Mouse (Mus musculus) intestine, postnatal 0 days (tissue): ENCODE measurements around the gene Igf1r. TPM values are rescaled to one million over a fixed set of nuclear protein-coding genes. Genes with fewer than 3 reads are reported as not detected.

ENCODE experiments used
- ATAC-seq: fragments of 200-750 bp; cut with Nextera tagmentation; 2 replicates; pipeline ENCODE4 v1.8.0; 2017; ENCODE audit warnings: mild to moderate bottlenecking, moderate TSS enrichment, moderate library complexity
- H3K27ac ChIP-seq: fragments of 300-500 bp; sonication (generic); 2 replicates; pipeline ENCODE4 v1.5.1; 2014; ENCODE audit warnings: mild to moderate bottlenecking, low read depth, low read length, moderate library complexity
- H3K27me3 ChIP-seq: fragments of 300-500 bp; sonication (generic); replicated peaks from 2 replicates; pipeline ENCODE4 v1.6.1; 2014; ENCODE audit warnings: low read length, mixed read lengths; ENCODE audit not compliant: control insufficient read depth, insufficient read depth
- H3K36me3 ChIP-seq: fragments of 300-500 bp; sonication (generic); 2 replicates; pipeline ENCODE4 v1.6.1; 2014; ENCODE audit warnings: mild to moderate bottlenecking, moderate library complexity; ENCODE audit not compliant: control insufficient read depth, insufficient read depth
- H3K4me1 ChIP-seq: fragments of 300-500 bp; sonication (generic); replicated peaks from 2 replicates; pipeline ENCODE4 v1.6.1; 2014; ENCODE audit warnings: antibody characterized with exemption, low read length, mixed read lengths; ENCODE audit not compliant: control insufficient read depth, insufficient read depth
- H3K4me2 ChIP-seq: fragments of 300-500 bp; sonication (generic); replicated peaks from 2 replicates; pipeline ENCODE4 v1.6.1; 2014; ENCODE audit warnings: low read depth, mild to moderate bottlenecking, moderate library complexity
- H3K4me3 ChIP-seq: fragments of 300-500 bp; sonication (generic); 2 replicates; pipeline ENCODE4 v1.5.1; 2014; ENCODE audit warnings: low read depth, low read length
- H3K9ac ChIP-seq: fragments of 300-500 bp; sonication (generic); 2 replicates; pipeline ENCODE4 v1.6.1; 2014; ENCODE audit warnings: mild to moderate bottlenecking, low read depth, low read length
- H3K9me3 ChIP-seq: fragments of 300-500 bp; sonication (generic); 2 replicates; pipeline ENCODE4 v1.6.1; 2016; ENCODE audit warnings: mixed run types; ENCODE audit not compliant: control insufficient read depth
- CTCF ChIP-seq: sonication (generic); IDR thresholded peaks from 2 replicates; pipeline ENCODE4 v1.5.1; 2016; ENCODE audit warnings: low read depth, mild to moderate bottlenecking, control low read depth, antibody characterized with exemption, moderate library complexity
- WGBS: fragments of 180-500 bp; shearing (Covaris S2); extraction: QIAGEN DNeasy Blood & Tissue Kit; methylation state at CpG from one replicate; pipeline ENCODE4 v1.1.7; 2014; 5-methylcytosine and 5-hydroxymethylcytosine counted together
- polyA plus RNA-seq: library from polyadenylated mRNA; unstranded; fragments of >200 nt; fragmentation: Nextera tagmentation; extraction: Ambion mirVana; gene quantifications from 2 replicates; pipeline ENCODE4 v1.2.1, GENCODE M21; 2015

Gene Igf1r
- polyA plus RNA-seq, 1 experiment from 2014 or later, result 5.3 TPM

DNA sequence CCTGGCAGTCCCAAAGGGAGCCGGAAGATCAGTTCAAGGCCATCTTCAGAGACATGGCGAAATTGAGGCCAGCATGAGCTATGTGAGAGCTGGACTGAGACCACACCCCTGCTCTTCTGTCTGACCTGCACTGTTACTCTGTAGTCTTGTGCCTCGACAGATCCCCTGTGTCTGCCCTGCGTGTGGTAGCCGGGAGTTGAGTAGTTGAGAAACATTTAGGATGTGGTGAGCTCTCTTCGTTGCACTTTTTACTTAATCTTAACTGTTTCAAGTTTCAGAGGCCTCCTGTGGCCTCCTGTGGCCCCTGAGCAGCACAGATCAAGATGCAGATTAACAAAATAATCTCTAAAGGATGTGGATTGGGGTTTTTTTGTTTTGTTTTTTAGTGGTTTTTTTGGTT is 181.1 kb downstream of the Igf1r start:
- TF ChIP-seq CTCF, result no peak
- Histone ChIP-seq H3K27me3 (no peaks in the 10 kb centered on the region), H3K9me3 (no peaks in the 10 kb centered on the region), H3K4me1 (no peaks in the 10 kb centered on the region), H3K36me3 (no peaks in the 10 kb centered on the region), H3K9ac (no peak overlapping the region), H3K4me2 (no peak overlapping the region), H3K27ac (no peak overlapping the region), H3K4me3 (no peak overlapping the region)
- no peak for ATAC-seq
- 61% methylated on average over 6 of the region's 6 CpGs for WGBS

DNA sequence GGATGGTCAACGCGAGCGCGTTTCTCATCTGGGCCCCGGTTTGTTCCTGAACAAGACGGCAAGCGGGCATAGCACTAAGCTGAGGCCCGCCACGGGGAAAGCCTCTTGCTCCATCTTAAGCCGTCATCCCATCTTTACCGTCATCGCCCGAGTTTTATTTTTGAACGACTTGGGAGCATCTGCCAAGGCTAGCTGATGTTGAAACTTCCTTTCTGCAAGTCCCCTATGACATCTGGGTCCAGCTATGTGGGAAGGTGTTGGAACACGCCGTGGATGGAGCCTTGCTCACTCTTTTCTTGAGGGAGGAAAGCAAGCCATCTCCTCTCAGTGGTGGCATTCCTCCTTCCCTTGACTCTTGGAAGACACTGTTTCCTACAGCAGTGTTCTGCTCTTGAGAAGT is 182.3 kb downstream of the Igf1r start:
- no peak for ATAC-seq
- WGBS, result 83% methylated on average over 16 of the region's 16 CpGs

DNA sequence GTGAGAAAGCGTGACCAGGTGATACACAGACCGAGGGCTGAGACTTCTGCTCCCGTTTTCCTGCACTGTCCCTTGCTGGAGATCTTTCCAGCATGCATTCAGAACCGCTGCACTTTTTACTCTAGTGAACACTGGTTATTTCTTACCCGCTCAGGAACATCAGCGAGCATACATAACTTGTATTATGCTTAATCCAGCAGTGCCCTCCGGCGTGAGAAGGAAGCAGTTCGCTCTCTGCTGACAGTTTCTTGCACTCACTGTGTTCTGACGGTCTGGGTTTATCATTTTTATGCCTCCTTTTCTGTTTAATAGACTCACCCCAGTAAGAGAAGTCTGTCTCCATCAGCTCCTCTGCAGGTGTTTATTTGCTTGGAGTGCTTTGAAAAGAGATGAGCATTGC is 183.4 kb downstream of the Igf1r start:
- WGBS, result 80% methylated on average over 10 of the region's 10 CpGs
- Histone ChIP-seq H3K4me3 (no peak overlapping the region), H3K27me3 (no peaks in the 10 kb centered on the region), H3K9ac (no peak overlapping the region), H3K36me3 (no peaks in the 10 kb centered on the region), H3K4me1 (no peaks in the 10 kb centered on the region), H3K27ac (no peak overlapping the region), H3K4me2 (no peak overlapping the region), H3K9me3 (no peaks in the 10 kb centered on the region)
- no peak for ATAC-seq
- peak; percentile 33; the same call in 1 of the 2 replicates for TF ChIP-seq CTCF

More for the DNA sequence above, 182.3 kb downstream of the Igf1r start:
- no peak for TF ChIP-seq CTCF
- no peak overlapping the region for H3K27ac ChIP-seq
- no peak overlapping the region for H3K9ac ChIP-seq
- H3K4me2 ChIP-seq, result no peak overlapping the region
- H3K36me3 ChIP-seq, result no peaks in the 10 kb centered on the region
- H3K27me3 ChIP-seq, result no peaks in the 10 kb centered on the region
- no peaks in the 10 kb centered on the region for H3K9me3 ChIP-seq
- no peak overlapping the region for H3K4me3 ChIP-seq
- H3K4me1 ChIP-seq, result no peaks in the 10 kb centered on the region

DNA sequence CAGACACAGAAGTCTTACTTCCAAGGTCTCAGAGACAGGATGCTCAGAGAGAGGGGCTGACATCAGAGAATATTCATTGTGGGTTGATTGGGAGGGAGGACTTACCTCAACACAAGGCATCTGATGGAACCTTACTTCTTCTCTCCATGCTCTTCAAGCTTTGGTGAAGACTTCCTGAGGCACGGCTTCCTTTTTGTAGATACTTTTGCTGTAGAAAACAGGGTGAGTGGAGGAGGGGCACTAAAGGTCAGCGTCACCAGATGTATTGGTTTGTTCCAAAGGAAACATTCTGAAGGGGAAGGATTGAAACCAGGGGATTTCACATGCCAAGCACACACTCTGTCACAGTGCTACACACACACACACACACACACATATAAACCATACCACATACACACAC is 186.8 kb downstream of the Igf1r start:
- no peak for ATAC-seq
- TF ChIP-seq CTCF, result no peak
- Histone ChIP-seq H3K4me2 (no peak overlapping the region), H3K4me3 (no peak overlapping the region), H3K9me3 (no peaks in the 10 kb centered on the region), H3K4me1 (no peaks in the 10 kb centered on the region), H3K27ac (no peak overlapping the region), H3K27me3 (no peaks in the 10 kb centered on the region), H3K9ac (no peak overlapping the region), H3K36me3 (no peaks in the 10 kb centered on the region)
- 51% methylated on average over 2 of the region's 2 CpGs for WGBS

DNA sequence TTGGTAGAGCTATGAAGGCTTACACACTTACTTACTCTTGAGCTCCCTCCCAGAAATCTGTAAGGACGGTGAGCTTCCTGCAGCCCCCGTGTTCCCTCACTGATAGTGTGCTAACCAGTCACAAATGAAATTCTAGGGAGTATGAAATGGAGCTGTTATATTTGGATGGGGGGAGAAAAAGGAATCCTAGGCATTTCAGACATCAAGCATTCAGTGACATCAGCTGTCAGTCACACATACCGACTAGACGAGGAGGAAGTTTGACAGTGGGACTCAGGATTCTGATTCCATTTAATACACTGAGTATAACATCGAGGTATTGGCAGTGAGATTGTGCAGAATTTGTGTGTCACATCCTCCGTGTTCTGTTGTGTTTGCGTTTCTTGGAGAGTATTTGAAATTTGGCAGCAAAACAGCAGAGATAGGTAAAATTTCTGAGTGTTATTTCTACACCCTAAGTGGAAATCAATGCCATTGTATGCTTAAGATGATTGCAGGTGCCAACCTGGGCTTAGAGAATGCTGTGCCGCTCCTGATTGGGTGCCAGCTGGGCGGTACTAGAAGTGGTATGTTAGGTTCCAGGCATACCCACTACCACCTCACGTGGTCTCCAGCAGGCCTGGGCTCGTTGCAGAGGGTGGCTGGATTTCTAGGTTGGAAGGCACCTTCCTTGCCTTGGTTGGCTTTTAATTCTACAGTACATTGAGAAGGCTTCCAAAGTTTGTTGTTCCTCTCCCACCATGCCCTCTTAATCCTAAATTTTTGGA is 187.6 kb downstream of the Igf1r start:
- Histone ChIP-seq H3K4me1 (no peaks in the 10 kb centered on the region), H3K9me3 (no peaks in the 10 kb centered on the region), H3K27me3 (no peaks in the 10 kb centered on the region), H3K4me2 (no peak overlapping the region), H3K27ac (no peak overlapping the region), H3K36me3 (no peaks in the 10 kb centered on the region), H3K4me3 (no peak overlapping the region), H3K9ac (no peak overlapping the region)
- 76% methylated on average over 11 of the region's 11 CpGs for WGBS
- TF ChIP-seq CTCF, result no peak
- ATAC-seq, result no peak

DNA sequence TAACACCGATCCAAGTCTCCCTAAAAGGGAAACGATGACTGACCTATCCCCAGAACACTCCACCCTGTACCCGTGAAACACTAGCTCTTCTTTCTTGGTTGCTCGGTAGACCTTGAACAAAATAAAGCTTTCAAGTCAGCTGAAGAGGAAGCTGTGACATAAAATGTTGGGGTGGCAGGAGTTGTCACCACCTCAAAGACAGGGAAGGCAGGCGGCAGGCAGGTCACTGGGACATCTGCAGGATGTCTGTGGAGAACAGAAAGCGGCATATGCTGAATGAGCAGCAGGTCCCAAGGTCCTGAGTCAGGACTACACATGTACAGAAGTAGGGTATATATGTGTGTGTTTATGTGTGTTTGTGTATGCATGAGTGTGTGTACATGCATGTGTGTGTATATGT is 191.6 kb downstream of the Igf1r start:
- Histone ChIP-seq H3K4me2 (no peak overlapping the region), H3K36me3 (no peaks in the 10 kb centered on the region), H3K9me3 (no peaks in the 10 kb centered on the region), H3K27me3 (no peaks in the 10 kb centered on the region), H3K4me3 (no peak overlapping the region), H3K4me1 (no peaks in the 10 kb centered on the region), H3K27ac (no peak overlapping the region), H3K9ac (no peak overlapping the region)
- no peak for ATAC-seq
- WGBS, result 67% methylated on average over 6 of the region's 6 CpGs
- TF ChIP-seq CTCF, result no peak
